Mouse (Mus musculus): Measurements from ENCODE around the gene Sema4c. TPM values are rescaled to one million over a fixed set of nuclear protein-coding genes. Genes with fewer than 3 reads are reported as not detected.

The Sema4c gene
- total RNA-seq, 1 experiment, result 10.0 TPM

- in situ Hi-C loops (cut with MboI; ENCODE audit: low sequenced_read_pairs in 2 of 2, unreplicated experiment in 2 of 2), result no loop called here
- peaks cover 2 to 5% of the 10 kb centered on the region in 2 experiments; a peak in 2 of 4 replicates for H3K4me1 ChIP-seq (ENCODE audit: control insufficient read depth in 2 of 2, insufficient read depth in 2 of 2, low read length in 2 of 2, poor library complexity in 1 of 2)
- H3K36me3 ChIP-seq (ENCODE audit: control insufficient read depth, insufficient read depth, low read length, poor library complexity, severe bottlenecking), result peaks cover 15% of the 10 kb centered on the region
- no peak overlapping the region for H3K4me3 ChIP-seq (ENCODE audit: insufficient read depth in 1 of 2, low read depth in 1 of 2, low read length in 2 of 2, poor library complexity in 1 of 2, severe bottlenecking in 1 of 2)
- DNase-seq (ENCODE audit: low read depth, low spot score), result no peak
- TF ChIP-seq MAFK (IDR thresholded peaks at IDR 0.05; ENCODE audit: insufficient read depth, low read depth, low read length), result no peak
- no peak for TF ChIP-seq HCFC1 (IDR thresholded peaks at IDR 0.05; ENCODE audit: borderline replicate concordance, insufficient read depth, low read length)
- no peak for TF ChIP-seq ZNF384 (IDR thresholded peaks at IDR 0.05; ENCODE audit: low read depth, low read length)
- no peak for TF ChIP-seq ZC3H11A (IDR thresholded peaks at IDR 0.05; ENCODE audit: borderline replicate concordance, low read depth, low read length)
- TF ChIP-seq CHD2 (IDR thresholded peaks at IDR 0.05; ENCODE audit: low read depth, low read length), result no peak
- no peak overlapping the region for H3K9ac ChIP-seq (ENCODE audit: insufficient read depth, low read depth, low read length, poor library complexity, severe bottlenecking)
- no peak overlapping the region for H3K27ac ChIP-seq (ENCODE audit: insufficient read depth, low read depth, low read length, poor library complexity, severe bottlenecking)
- no peaks in the 10 kb centered on the region for H3K9me3 ChIP-seq (ENCODE audit: control insufficient read depth, insufficient read depth, low read depth, low read length)
Observed at GRCm38 (mm10) chr1:36529274-36529673, 28.9 kb downstream of the Sema4c start.

- Histone ChIP-seq H3K27ac (ENCODE audit: insufficient read depth, low read depth, low read length, poor library complexity, severe bottlenecking) (no peak overlapping the region), H3K36me3 (ENCODE audit: control insufficient read depth, insufficient read depth, low read length, poor library complexity, severe bottlenecking) (peaks cover 22% of the 10 kb centered on the region), H3K9me3 (ENCODE audit: control insufficient read depth, insufficient read depth, low read depth, low read length) (no peaks in the 10 kb centered on the region), H3K9ac (ENCODE audit: insufficient read depth, low read depth, low read length, poor library complexity, severe bottlenecking) (no peak overlapping the region), H3K4me3 (ENCODE audit: insufficient read depth in 1 of 2, low read depth in 1 of 2, low read length in 2 of 2, poor library complexity in 1 of 2, severe bottlenecking in 1 of 2) (no peak overlapping the region), H3K4me1 (ENCODE audit: control insufficient read depth in 2 of 2, insufficient read depth in 2 of 2, low read length in 2 of 2, poor library complexity in 1 of 2) (peaks cover 2 to 4% of the 10 kb centered on the region in 2 experiments; a peak in 2 of 4 replicates)
- no peak for DNase-seq (ENCODE audit: low read depth, low spot score)
- TF ChIP-seq CHD2 (IDR thresholded peaks at IDR 0.05; ENCODE audit: low read depth, low read length) (no peak), ZNF384 (IDR thresholded peaks at IDR 0.05; ENCODE audit: low read depth, low read length) (no peak), ZC3H11A (IDR thresholded peaks at IDR 0.05; ENCODE audit: borderline replicate concordance, low read depth, low read length) (no peak), HCFC1 (IDR thresholded peaks at IDR 0.05; ENCODE audit: borderline replicate concordance, insufficient read depth, low read length) (no peak), MAFK (IDR thresholded peaks at IDR 0.05; ENCODE audit: insufficient read depth, low read depth, low read length) (no peak)
- in situ Hi-C loops (cut with MboI; ENCODE audit: low sequenced_read_pairs in 2 of 2, unreplicated experiment in 2 of 2), result no loop called here
Observed at GRCm38 (mm10) chr1:36528351-36528750, 29.8 kb downstream of the Sema4c start.

- in situ Hi-C loops (cut with MboI; ENCODE audit: low sequenced_read_pairs in 2 of 2, unreplicated experiment in 2 of 2), result no loop called here
- Histone ChIP-seq H3K36me3 (ENCODE audit: control insufficient read depth, insufficient read depth, low read length, poor library complexity, severe bottlenecking) (peaks cover 29% of the 10 kb centered on the region), H3K4me1 (ENCODE audit: control insufficient read depth in 2 of 2, insufficient read depth in 2 of 2, low read length in 2 of 2, poor library complexity in 1 of 2) (peaks cover 2 to 4% of the 10 kb centered on the region in 2 experiments; a peak in 1 of 4 replicates), H3K9me3 (ENCODE audit: control insufficient read depth, insufficient read depth, low read depth, low read length) (no peaks in the 10 kb centered on the region), H3K4me3 (ENCODE audit: insufficient read depth in 1 of 2, low read depth in 1 of 2, low read length in 2 of 2, poor library complexity in 1 of 2, severe bottlenecking in 1 of 2) (no peak overlapping the region), H3K27ac (ENCODE audit: insufficient read depth, low read depth, low read length, poor library complexity, severe bottlenecking) (no peak overlapping the region), H3K9ac (ENCODE audit: insufficient read depth, low read depth, low read length, poor library complexity, severe bottlenecking) (no peak overlapping the region)
- no peak for DNase-seq (ENCODE audit: low read depth, low spot score)
- no peak for TF ChIP-seq MAFK (IDR thresholded peaks at IDR 0.05; ENCODE audit: insufficient read depth, low read depth, low read length)
- TF ChIP-seq ZNF384 (IDR thresholded peaks at IDR 0.05; ENCODE audit: low read depth, low read length), result no peak
- TF ChIP-seq ZC3H11A (IDR thresholded peaks at IDR 0.05; ENCODE audit: borderline replicate concordance, low read depth, low read length), result no peak
- TF ChIP-seq CHD2 (IDR thresholded peaks at IDR 0.05; ENCODE audit: low read depth, low read length), result no peak
- no peak for TF ChIP-seq HCFC1 (IDR thresholded peaks at IDR 0.05; ENCODE audit: borderline replicate concordance, insufficient read depth, low read length)
Observed at GRCm38 (mm10) chr1:36526903-36527302, 31.2 kb downstream of the Sema4c start.

- TF ChIP-seq HCFC1 (IDR thresholded peaks at IDR 0.05; ENCODE audit: borderline replicate concordance, insufficient read depth, low read length) (no peak), CHD2 (IDR thresholded peaks at IDR 0.05; ENCODE audit: low read depth, low read length) (no peak), MAFK (IDR thresholded peaks at IDR 0.05; ENCODE audit: insufficient read depth, low read depth, low read length) (no peak), ZC3H11A (IDR thresholded peaks at IDR 0.05; ENCODE audit: borderline replicate concordance, low read depth, low read length) (no peak), ZNF384 (IDR thresholded peaks at IDR 0.05; ENCODE audit: low read depth, low read length) (no peak)
- no peak overlapping the region for H3K4me3 ChIP-seq (ENCODE audit: insufficient read depth in 1 of 2, low read depth in 1 of 2, low read length in 2 of 2, poor library complexity in 1 of 2, severe bottlenecking in 1 of 2)
- H3K9ac ChIP-seq (ENCODE audit: insufficient read depth, low read depth, low read length, poor library complexity, severe bottlenecking), result no peak overlapping the region
- no peak for DNase-seq (ENCODE audit: low read depth, low spot score)
- H3K9me3 ChIP-seq (ENCODE audit: control insufficient read depth, insufficient read depth, low read depth, low read length), result no peaks in the 10 kb centered on the region
- H3K4me1 ChIP-seq (ENCODE audit: control insufficient read depth in 2 of 2, insufficient read depth in 2 of 2, low read length in 2 of 2, poor library complexity in 1 of 2), result peaks cover 0 to 2% of the 10 kb centered on the region in 2 experiments; a peak in 1 of 4 replicates
- H3K36me3 ChIP-seq (ENCODE audit: control insufficient read depth, insufficient read depth, low read length, poor library complexity, severe bottlenecking), result peaks cover 38% of the 10 kb centered on the region
- in situ Hi-C loops (cut with MboI; ENCODE audit: low sequenced_read_pairs in 2 of 2, unreplicated experiment in 2 of 2), result no loop called here
- no peak overlapping the region for H3K27ac ChIP-seq (ENCODE audit: insufficient read depth, low read depth, low read length, poor library complexity, severe bottlenecking)
Observed at GRCm38 (mm10) chr1:36525774-36526173, 32.4 kb downstream of the Sema4c start.
